Mouse (Mus musculus) kidney, postnatal 0 days (tissue): Measurements from ENCODE around the gene Aldh16a1. TPM values are rescaled to one million over a fixed set of nuclear protein-coding genes. Genes with fewer than 3 reads are reported as not detected.

Experiments used
- ATAC-seq: fragments of 200-750 bp; cut with Nextera tagmentation; replicated peaks from 2 replicates; pipeline ENCODE4 v1.8.0; 2017; ENCODE audit warnings: low read depth, moderate number of reproducible peaks, moderate TSS enrichment, moderate library complexity; ENCODE audit not compliant: low FRiP score
- DNase-seq: peaks from one replicate; pipeline ENCODE4 v3.0.0-alpha.2; 2016; ENCODE audit warnings: low spot score
- H3K27ac ChIP-seq: fragments of 300-500 bp; sonication (generic); 2 replicates; pipeline ENCODE4 v1.5.1; 2014; ENCODE audit warnings: mild to moderate bottlenecking
- H3K27me3 ChIP-seq: fragments of 300-500 bp; sonication (generic); 2 replicates; pipeline ENCODE4 v1.6.1; 2014; ENCODE audit warnings: low read length, mixed read lengths; ENCODE audit not compliant: insufficient read depth
- H3K36me3 ChIP-seq: fragments of 300-500 bp; sonication (generic); 2 replicates; pipeline ENCODE4 v1.6.1; 2014; ENCODE audit warnings: low read length, mixed read lengths; ENCODE audit not compliant: insufficient read depth
- H3K4me1 ChIP-seq: fragments of 300-500 bp; sonication (generic); replicated peaks from 2 replicates; pipeline ENCODE4 v1.6.1; 2014; ENCODE audit warnings: antibody characterized with exemption, low read length, mixed read lengths; ENCODE audit not compliant: insufficient read depth
- H3K4me2 ChIP-seq: fragments of 300-500 bp; sonication (generic); 2 replicates; pipeline ENCODE4 v1.6.1; 2014; ENCODE audit warnings: mild to moderate bottlenecking, low read length, moderate library complexity, mixed read lengths
- H3K4me3 ChIP-seq: fragments of 300-500 bp; sonication (generic); replicated peaks from 2 replicates; pipeline ENCODE4 v1.5.1; 2014; ENCODE audit warnings: low read depth, low read length
- H3K9ac ChIP-seq: fragments of 300-500 bp; sonication (generic); 2 replicates; pipeline ENCODE4 v1.6.1; 2014; ENCODE audit warnings: low read depth, low read length
- H3K9me3 ChIP-seq: fragments of 300-500 bp; sonication (generic); replicated peaks from 2 replicates; pipeline ENCODE4 v1.6.1; 2016; ENCODE audit warnings: low read length, inconsistent platforms, mixed read lengths
- CTCF ChIP-seq: IDR thresholded peaks from 2 replicates; pipeline ENCODE4 v1.5.1; 2016; ENCODE audit warnings: antibody characterized with exemption, low read depth, mild to moderate bottlenecking, moderate library complexity
- WGBS: fragments of 180-500 bp; shearing (Covaris S2); extraction: QIAGEN DNeasy Blood & Tissue Kit; methylation state at CpG from one replicate; pipeline ENCODE4 v1.1.7; 2014; 5-methylcytosine and 5-hydroxymethylcytosine counted together
- polyA plus RNA-seq: library from polyadenylated mRNA; unstranded; fragments of >200 nt; fragmentation: Nextera tagmentation; extraction: Ambion mirVana; gene quantifications from 2 replicates; pipeline ENCODE4 v1.2.1, GENCODE M21; 2015

Aldh16a1 gene
- polyA plus RNA-seq, 1 experiment from 2014 or later = 55.4 TPM

GRCm38 (mm10) chr7:45150321-45150720, 4.1 kb downstream of the Aldh16a1 start:
- peak overlapping the region; percentile 80 for H3K27ac ChIP-seq
- no peak overlapping the region for H3K4me3 ChIP-seq
- H3K4me2 ChIP-seq = no peak overlapping the region
- H3K27me3 ChIP-seq = no peaks in the 10 kb centered on the region
- TF ChIP-seq CTCF = no peak
- DNase-seq = peak; percentile 51
- no peak overlapping the region for H3K9ac ChIP-seq
- WGBS = 29% methylated on average over 4 of the region's 4 CpGs
- no peak for ATAC-seq
- H3K9me3 ChIP-seq = no peaks in the 10 kb centered on the region
- H3K36me3 ChIP-seq = peaks cover 14% of the 10 kb centered on the region; the same call in 1 of the 2 replicates
- H3K4me1 ChIP-seq = peaks cover 11% of the 10 kb centered on the region

DNA sequence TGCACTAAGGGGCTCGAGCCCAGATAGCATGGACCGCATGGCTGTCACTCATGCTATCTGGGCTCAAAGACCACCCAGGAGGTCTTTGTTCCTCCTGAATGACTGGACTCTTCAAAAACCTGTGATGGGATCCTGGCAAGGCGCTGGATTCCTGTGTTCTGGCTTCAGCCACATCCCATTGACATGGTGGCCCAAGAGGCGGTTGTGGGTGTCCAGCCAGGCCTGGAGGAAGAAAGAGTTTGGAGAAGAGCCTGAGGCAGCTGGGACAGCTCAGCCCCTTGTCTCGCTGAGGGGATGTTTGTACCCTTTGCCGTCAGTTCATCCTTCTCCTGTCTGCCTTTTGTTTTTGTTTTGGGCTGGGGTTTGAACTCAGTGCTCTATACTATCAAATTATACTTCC, 4.8 kb downstream of the Aldh16a1 start:
- Histone ChIP-seq H3K9ac (no peak overlapping the region), H3K4me1 (peaks cover 11% of the 10 kb centered on the region), H3K27me3 (no peaks in the 10 kb centered on the region), H3K36me3 (peaks cover 21% of the 10 kb centered on the region), H3K9me3 (no peaks in the 10 kb centered on the region), H3K4me2 (no peak overlapping the region), H3K4me3 (no peak overlapping the region), H3K27ac (peak overlapping the region; percentile 69)
- TF ChIP-seq CTCF = no peak
- 64% methylated on average over 6 of the region's 6 CpGs for WGBS
- peak; percentile 69 for DNase-seq
- ATAC-seq = no peak

DNA sequence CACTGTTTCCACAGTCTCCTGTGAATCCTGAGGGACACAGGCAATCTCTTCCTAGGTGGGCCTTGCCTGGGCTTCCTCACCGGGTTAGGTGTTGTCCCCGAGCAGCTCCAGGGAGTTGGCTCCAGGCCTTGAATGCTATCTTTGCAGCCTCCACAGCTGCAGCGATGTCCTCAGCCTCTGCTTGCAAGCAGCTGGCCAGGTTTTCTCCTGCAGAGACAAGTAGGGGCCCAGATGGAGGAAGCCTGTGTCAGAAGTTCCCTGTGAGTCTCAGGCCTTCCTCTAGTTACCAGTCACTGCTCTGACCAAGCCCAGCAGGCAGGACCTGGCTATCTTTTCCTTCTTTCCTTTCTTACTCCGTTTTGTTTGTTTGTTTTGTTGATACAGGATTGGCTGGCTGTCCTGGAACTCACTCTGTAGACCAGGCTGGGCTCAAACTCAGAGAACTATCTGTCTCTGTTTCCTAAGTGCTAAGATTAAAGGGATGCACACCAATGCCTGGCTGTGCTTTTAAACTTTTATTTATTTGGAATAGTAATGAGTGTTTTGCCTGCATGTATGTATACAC, 5.8 kb downstream of the Aldh16a1 start:
- H3K4me1 ChIP-seq = peaks cover 11% of the 10 kb centered on the region
- H3K9ac ChIP-seq = no peak overlapping the region
- no peaks in the 10 kb centered on the region for H3K9me3 ChIP-seq
- no peak for DNase-seq
- 55% methylated on average over 4 of the region's 4 CpGs for WGBS
- no peak for ATAC-seq
- H3K36me3 ChIP-seq = peaks cover 28% of the 10 kb centered on the region
- H3K4me2 ChIP-seq = no peak overlapping the region
- peak overlapping the region; percentile 69 for H3K27ac ChIP-seq
- no peak overlapping the region for H3K4me3 ChIP-seq
- H3K27me3 ChIP-seq = no peaks in the 10 kb centered on the region
- TF ChIP-seq CTCF = no peak

DNA sequence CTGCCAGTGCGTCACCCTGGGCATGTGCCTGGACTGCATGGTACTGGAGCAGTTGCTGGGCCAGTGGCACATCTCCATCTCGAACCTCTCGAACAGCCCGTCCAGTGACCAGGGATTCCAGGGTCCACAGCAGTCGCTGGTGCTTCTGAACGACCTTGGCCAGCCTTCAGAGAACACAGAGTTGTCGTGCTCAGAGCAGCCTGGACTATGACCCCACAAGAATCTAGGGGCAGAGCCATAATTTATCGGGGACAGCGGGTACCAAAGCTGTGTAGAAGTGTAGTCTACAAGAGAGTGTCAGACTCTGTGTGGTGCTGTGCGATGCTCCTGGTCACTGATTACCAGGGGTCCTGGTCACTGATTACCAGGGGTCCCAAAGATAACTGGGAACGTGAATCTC, 6.5 kb downstream of the Aldh16a1 start:
- peak overlapping the region; percentile 69 for H3K27ac ChIP-seq
- H3K4me1 ChIP-seq = peaks cover 11% of the 10 kb centered on the region
- no peak for TF ChIP-seq CTCF
- H3K36me3 ChIP-seq = peaks cover 34% of the 10 kb centered on the region
- DNase-seq (no peak), ATAC-seq (peak; percentile 52)
- no peaks in the 10 kb centered on the region for H3K9me3 ChIP-seq
- WGBS = 67% methylated on average over 11 of the region's 11 CpGs
- H3K27me3 ChIP-seq = no peaks in the 10 kb centered on the region
- H3K4me2 ChIP-seq = no peak overlapping the region
- no peak overlapping the region for H3K4me3 ChIP-seq
- H3K9ac ChIP-seq = no peak overlapping the region

GRCm38 (mm10) chr7:45147267-45147666, 7.1 kb downstream of the Aldh16a1 start:
- Histone ChIP-seq H3K9ac (no peak overlapping the region), H3K9me3 (no peaks in the 10 kb centered on the region), H3K36me3 (peaks cover 37% of the 10 kb centered on the region), H3K4me2 (no peak overlapping the region), H3K4me3 (no peak overlapping the region), H3K27me3 (no peaks in the 10 kb centered on the region), H3K4me1 (peaks cover 11% of the 10 kb centered on the region), H3K27ac (peak overlapping the region; percentile 64; the same call in 1 of the 2 replicates)
- DNase-seq (no peak), ATAC-seq (peak; percentile 17; the same call in 1 of the 2 replicates)
- no peak for TF ChIP-seq CTCF
- 88% methylated on average over 11 of the region's 11 CpGs for WGBS

- Histone ChIP-seq H3K9me3 (no peaks in the 10 kb centered on the region), H3K4me1 (peaks cover 5% of the 10 kb centered on the region; the same call in 1 of the 2 replicates), H3K4me2 (no peak overlapping the region), H3K9ac (no peak overlapping the region), H3K27ac (no peak overlapping the region), H3K36me3 (peaks cover 37% of the 10 kb centered on the region), H3K27me3 (no peaks in the 10 kb centered on the region), H3K4me3 (no peak overlapping the region)
- 94% methylated on average over 8 of the region's 8 CpGs for WGBS
- DNase-seq (no peak), ATAC-seq (no peak)
- TF ChIP-seq CTCF = no peak
Observed at GRCm38 (mm10) chr7:45145460-45145859, 8.9 kb downstream of the Aldh16a1 start.
